Mouse (Mus musculus) lung, adult 18-20 months (tissue): ENCODE results near the gene Ankrd31.
"Not testable (repeated sequence)": the region's sequence is repeated elsewhere in the genome, so short reads cannot be mapped to it uniquely, and the experiment has no call there.

Experiments used
- DNase-seq, 2 experiments: peaks; one replicate each; pipeline ENCODE4 v3.0.0; 2022; ENCODE audit warnings: mixed read lengths in 2 of 2

The Ankrd31 gene

GRCm38 (mm10) chr13:96748109-96748845 lies at the start of gene Ankrd31:
Gene Ankrd31 (plus strand): TSS chr13:96748272.
- DNase-seq, result no peak

DNA sequence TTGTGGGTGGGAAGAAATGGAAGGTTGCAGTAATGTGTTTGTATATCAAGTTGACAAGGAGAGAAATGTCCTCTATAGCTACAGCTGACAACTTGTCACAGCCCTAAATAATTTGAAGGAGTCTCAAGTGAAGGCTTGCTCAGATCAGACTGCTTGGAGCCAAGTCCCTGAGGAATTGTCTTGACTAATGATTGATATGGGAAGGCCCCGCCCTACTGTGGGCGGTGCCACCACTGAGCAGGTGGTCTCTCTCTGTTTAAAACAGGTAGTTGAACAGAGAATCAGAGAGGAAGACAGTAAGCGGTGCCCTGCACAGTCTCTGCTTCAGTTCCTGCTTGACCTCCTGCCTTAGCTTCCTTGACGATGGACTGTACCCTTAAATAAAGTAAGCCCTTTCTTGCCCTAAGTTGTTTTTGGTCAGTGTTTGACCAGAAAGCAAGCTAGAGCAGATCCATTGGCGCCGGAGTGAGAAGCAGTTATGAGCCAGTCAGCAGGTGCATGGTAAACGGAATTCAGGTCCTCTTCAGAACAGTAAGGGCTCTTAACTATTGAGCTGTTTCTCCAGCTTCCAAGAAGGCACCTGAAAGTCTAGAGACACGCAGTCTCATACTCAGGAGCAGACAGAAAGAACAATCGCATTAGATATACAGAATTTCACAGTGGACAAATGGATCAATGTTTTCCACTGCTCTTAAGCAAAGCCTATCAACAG lies 45.3 kb upstream of the Ankrd31 start:
- peak in 1 of 2 experiments; percentile 21 for DNase-seq

DNA sequence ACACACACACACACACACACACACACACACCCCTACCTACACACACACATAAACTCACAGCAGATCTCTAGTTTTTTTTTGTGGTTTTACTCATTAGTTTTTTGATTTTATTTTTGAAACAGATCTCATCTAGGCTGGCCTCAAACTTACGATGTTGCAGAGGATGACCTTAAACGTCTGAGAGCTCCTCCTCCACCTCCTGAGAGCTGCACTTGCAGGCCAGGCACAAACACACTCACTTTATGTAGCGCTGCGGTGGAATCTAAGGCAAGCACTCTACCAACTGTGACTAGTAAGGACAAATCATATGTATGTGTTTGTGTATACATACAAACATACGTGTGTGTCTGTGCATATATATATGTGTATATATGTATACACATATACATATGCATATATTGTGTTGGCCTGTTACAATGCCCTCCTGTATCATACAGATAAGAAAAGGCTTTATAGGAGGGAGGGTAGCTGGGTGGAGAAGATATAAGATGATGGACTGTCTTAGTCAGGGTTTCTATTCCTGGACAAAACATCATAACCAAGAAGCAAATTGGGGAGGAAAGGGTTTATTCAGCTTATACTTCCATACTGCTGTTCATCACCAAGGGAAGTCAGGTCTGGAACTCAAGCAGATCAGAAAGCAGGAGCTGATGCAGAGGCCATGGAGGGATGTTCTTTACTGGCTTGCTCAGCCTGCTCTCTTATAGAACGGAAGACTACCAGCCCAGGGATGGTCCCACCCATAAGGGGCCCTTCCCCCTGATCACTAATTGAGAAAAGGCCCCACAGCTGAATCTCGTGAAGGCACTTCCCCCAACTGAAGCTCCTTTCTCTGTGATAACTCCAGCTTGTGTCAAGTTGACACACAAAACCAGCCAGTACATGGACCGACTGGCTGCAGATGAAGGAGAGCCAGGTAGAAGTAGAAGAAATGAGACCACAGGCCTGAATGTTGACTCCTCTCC lies 38.5 kb upstream of the Ankrd31 start:
- no peak for DNase-seq

- no peak for DNase-seq
These were observed 31.8 kb upstream of the Ankrd31 start for GRCm38 (mm10) chr13:96716311-96716710.

DNA sequence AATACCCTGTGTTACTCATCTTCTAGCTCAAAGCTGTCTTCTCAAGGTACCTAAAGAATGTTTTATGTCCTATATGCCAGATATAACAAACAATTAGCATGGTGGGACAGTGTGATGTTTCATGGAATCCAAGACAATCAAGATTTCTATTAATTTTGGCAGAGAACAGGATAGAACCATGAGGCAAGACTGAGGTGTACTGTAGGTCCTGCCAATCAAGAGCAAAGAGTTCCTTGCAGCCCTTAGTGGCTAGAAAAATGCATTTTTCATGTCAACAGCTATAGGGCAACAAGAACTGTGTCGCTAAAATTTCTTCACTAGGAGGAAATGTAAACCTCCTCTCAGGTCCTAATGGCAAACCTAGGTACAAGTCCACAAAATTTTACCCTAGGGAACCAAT lies 30.3 kb upstream of the Ankrd31 start:
- DNase-seq, result no peak

GRCm38 (mm10) chr13:96720003-96720402 lies 28.1 kb upstream of the Ankrd31 start:
- no peak for DNase-seq

- no peak for DNase-seq
These were observed 19.8 kb upstream of the Ankrd31 start for GRCm38 (mm10) chr13:96728289-96728688.

DNA sequence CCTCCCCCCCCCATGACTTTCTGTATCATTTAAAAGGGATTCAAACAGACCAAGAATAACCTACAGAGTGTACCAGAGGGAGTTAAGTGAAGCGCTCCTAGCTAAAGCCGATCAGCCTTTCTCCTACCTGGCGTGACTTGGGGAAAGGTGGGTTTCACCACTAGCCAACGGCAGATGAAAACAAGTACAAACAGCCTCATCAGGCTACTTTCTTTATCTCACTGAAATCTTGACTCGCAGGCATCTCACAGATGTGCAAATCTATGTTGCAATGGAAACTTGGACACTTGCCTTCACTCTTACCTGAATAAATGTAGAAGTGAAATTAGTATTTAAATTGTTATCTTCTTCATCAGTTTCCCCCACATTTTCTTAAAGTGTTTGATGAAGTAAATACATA lies 18.9 kb upstream of the Ankrd31 start:
- no peak for DNase-seq

DNA sequence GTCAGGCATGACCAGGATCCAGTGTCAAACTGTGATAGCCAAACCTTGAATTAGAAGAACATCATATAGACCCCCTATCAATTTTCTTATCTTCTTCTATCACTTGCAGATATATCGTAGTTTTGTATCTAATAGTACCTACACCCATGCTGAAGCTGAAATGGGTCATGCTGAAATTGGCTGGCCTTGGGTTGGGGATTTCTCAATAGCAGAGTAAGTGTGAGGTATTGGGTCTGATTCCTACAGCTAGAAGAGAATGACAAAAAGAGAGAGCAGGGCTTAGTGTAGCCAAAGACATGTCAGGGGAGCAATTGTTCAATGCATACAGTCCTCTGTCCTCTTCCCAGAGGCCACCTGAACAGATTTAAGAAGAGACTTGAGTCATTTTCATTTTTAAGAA lies 18.0 kb upstream of the Ankrd31 start:
- no peak for DNase-seq

DNA sequence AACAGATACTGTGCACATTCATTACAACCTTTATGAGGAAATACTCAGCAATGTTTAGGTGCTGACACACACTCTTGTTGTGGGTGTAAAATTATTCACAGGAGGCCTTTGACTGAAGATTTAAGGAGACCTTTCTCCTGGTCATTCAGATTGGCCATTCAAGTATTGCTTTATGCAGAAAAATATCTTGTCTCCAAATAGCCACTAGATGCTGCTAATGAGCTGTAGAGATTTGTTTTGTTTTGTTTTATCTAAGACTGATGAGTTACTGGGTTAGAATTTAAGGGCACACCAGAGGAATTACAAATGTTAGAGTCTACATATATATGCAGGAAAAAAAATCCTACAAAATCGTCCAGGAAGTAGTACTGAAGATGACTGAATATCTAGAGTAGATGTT lies 12.9 kb upstream of the Ankrd31 start:
- DNase-seq, result no peak

DNA sequence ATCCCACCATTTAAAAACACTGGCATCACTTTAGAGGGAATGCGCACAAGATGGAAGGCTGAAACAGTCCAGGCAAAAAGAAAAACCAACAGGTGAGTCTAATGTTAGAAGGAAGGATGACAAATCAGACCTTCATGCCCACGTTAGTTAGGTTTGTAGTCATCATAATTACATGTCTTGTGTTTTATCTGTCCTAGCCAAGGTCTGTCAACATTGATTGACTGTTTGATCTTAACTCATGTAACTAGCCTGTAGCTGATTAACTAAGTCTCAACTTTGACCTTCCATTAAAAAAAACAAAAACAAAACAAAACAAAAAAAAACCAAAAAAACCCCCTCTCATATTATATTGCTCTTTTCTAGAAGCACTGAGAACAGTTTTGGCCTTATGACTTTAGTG lies 7.9 kb upstream of the Ankrd31 start:
- DNase-seq, result no peak

GRCm38 (mm10) chr13:96742871-96743270 lies 5.2 kb upstream of the Ankrd31 start:
- DNase-seq, result peak in 1 of 2 experiments; percentile 2

DNA sequence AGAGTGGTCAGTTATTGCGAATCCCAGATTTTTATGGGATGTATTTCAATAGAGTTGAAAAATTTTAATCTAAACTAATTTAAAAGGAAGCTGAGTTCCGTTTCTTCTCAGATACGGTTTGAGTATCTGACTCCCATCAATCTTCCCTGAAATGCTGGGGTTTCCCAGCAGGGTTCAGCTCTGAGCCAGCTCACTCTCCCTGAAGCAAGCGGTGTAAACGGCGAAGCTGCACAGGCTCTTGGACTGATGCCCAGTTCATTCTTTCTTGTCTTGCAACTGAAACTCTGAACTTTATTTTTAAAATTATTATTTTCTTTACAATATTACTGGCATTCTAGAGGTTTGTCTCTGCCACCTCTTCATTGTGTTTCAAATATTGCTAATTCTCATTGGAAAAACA lies 2.0 kb upstream of the Ankrd31 start:
- DNase-seq, result no peak

- DNase-seq, result no peak
These were observed 1.8 kb downstream of the Ankrd31 start for GRCm38 (mm10) chr13:96749859-96750258.

DNA sequence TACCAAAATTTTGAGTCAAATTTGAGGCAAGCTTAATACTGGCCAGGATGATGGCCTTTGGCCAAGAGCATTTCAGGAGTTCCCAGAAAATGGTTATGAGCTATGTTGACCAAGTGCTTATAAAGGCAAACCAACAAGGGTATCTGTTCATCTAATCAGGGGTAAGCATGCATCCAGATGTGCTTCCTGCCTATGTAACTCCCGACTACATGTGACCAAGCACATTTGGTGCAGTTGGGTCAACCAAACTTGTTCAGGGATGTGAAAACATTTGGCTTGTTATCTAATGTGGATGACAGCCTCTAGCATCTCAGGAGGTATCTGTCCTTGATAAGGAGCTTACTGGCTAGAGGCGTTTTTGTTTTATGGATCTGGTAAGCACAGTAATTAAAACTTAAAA lies 12.8 kb downstream of the Ankrd31 start:
- DNase-seq, result no peak

- not testable (repeated sequence) for DNase-seq
These were observed 38.0 kb downstream of the Ankrd31 start for GRCm38 (mm10) chr13:96786071-96786470.

- DNase-seq, result no peak
These were observed 45.4 kb downstream of the Ankrd31 start for GRCm38 (mm10) chr13:96793451-96793850.

GRCm38 (mm10) chr13:96795301-96795700 lies 47.2 kb downstream of the Ankrd31 start:
- DNase-seq, result no peak

GRCm38 (mm10) chr13:96797500-96797899 lies 49.4 kb downstream of the Ankrd31 start:
- no peak for DNase-seq

GRCm38 (mm10) chr13:96849752-96850151 lies 101.7 kb downstream of the Ankrd31 start:
- no peak for DNase-seq

- no peak for DNase-seq
These were observed 104.1 kb downstream of the Ankrd31 start for GRCm38 (mm10) chr13:96852133-96852532.

DNA sequence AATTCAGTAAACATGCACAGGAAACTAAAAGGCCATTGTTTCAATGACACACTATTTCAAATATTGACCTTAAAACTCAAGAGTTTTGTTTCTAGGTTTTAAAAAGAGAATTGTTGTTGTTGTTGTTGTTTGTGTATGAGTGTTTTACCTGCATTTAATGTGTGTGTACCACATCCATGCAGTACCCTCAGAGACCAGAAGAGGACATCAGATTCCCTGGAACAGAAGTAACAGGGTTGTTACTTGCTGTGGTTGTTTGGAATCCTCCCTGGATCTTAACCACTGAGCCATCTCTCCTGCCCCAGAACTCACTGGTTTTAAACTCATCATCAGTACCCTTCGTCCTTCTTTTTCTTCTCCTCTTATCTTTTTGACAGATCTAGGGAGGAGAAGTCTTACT lies 105.2 kb downstream of the Ankrd31 start:
- DNase-seq, result no peak

- DNase-seq, result peak; percentile 5 to 28
These were observed 107.1 kb downstream of the Ankrd31 start for GRCm38 (mm10) chr13:96855191-96855590.
